Mouse (Mus musculus): ENCODE data around the gene Ak3.
A peak's percentile ranks its signal among the peaks of the same experiment; 100 is the strongest.
"Not testable (repeated sequence)": the region's sequence is repeated elsewhere in the genome, so short reads cannot be mapped to it uniquely, and the experiment has no call there.

The Ak3 gene

GRCm38 (mm10) chr19:29042647-29043046 lies 5.1 kb downstream of the Ak3 start:
- no peak for DNase-seq

- DNase-seq, result no peak
Observed at GRCm38 (mm10) chr19:29042143-29042542, 5.6 kb downstream of the Ak3 start.

GRCm38 (mm10) chr19:29040206-29040605 lies 7.6 kb downstream of the Ak3 start:
- no peak for DNase-seq

- no peak for DNase-seq
Observed at GRCm38 (mm10) chr19:29039334-29039733, 8.4 kb downstream of the Ak3 start.

- DNase-seq, result no peak
Observed at GRCm38 (mm10) chr19:29037541-29037940, 10.2 kb downstream of the Ak3 start.

- no peak for DNase-seq
Observed at GRCm38 (mm10) chr19:29037026-29037425, 10.7 kb downstream of the Ak3 start.

- no peak for DNase-seq
Observed at GRCm38 (mm10) chr19:29032662-29033061, 15.1 kb downstream of the Ak3 start.

- no peak for DNase-seq
Observed at GRCm38 (mm10) chr19:29031788-29032187, 16.0 kb downstream of the Ak3 start.

- peak; percentile 41 for DNase-seq
Observed at GRCm38 (mm10) chr19:29024391-29024947, 23.3 kb downstream of the Ak3 start.

GRCm38 (mm10) chr19:29021754-29022345 lies 25.9 kb downstream of the Ak3 start:
- DNase-seq, result no peak

- DNase-seq, result no peak
Observed at GRCm38 (mm10) chr19:29019647-29020046, 28.1 kb downstream of the Ak3 start.

GRCm38 (mm10) chr19:29016786-29017185 lies 31.0 kb downstream of the Ak3 start:
- DNase-seq, result no peak

- no peak for DNase-seq
Observed at GRCm38 (mm10) chr19:29016204-29016765, 31.5 kb downstream of the Ak3 start.

GRCm38 (mm10) chr19:29015410-29016203 lies 32.2 kb downstream of the Ak3 start:
- no peak for DNase-seq

- no peak for DNase-seq
Observed at GRCm38 (mm10) chr19:29014466-29015055, 33.2 kb downstream of the Ak3 start.

GRCm38 (mm10) chr19:29011355-29011990 lies 36.3 kb downstream of the Ak3 start:
- peak; percentile 30 for DNase-seq

- DNase-seq, result no peak
Observed at GRCm38 (mm10) chr19:29009046-29009445, 38.7 kb downstream of the Ak3 start.

GRCm38 (mm10) chr19:29008069-29008706 lies 39.6 kb downstream of the Ak3 start:
- DNase-seq, result no peak

- not testable (repeated sequence) for DNase-seq
Observed at GRCm38 (mm10) chr19:29000321-29000720, 47.4 kb downstream of the Ak3 start.

- DNase-seq, result no peak
Observed at GRCm38 (mm10) chr19:28997976-28998630, 49.7 kb downstream of the Ak3 start.

GRCm38 (mm10) chr19:28995366-28995765 lies 52.4 kb downstream of the Ak3 start:
- DNase-seq, result no peak

GRCm38 (mm10) chr19:28994870-28995269 lies 52.9 kb downstream of the Ak3 start:
- peak; percentile 23 for DNase-seq

All from lung, postnatal 36 days (tissue).